Mouse (Mus musculus): Measurements from ENCODE around the gene Usp5.
"Not testable (repeated sequence)": the region's sequence is repeated elsewhere in the genome, so short reads cannot be mapped to it uniquely, and the experiment has no call there.

- not testable (repeated sequence) for TF ChIP-seq CTCF (conservative IDR thresholded peaks at IDR 0.05; ENCODE audit: insufficient read depth, insufficient read length, low read depth, low read length); POLR2A (IDR thresholded peaks at IDR 0.05; ENCODE audit: low read depth, low read length)
These were observed 1.9 kb upstream of the Usp5 start for GRCm38 (mm10) chr6:124831199-124831598.

Measured in kidney, adult 2 months (tissue).